Mouse (Mus musculus): ENCODE measurements at regions not wholly inside any gene's neighbourhood (a gene's known extent, or its start where the extent isn't known, plus 50 kb on each side); places are given as distances from the start of the nearest gene placed in this dataset.
A peak's percentile ranks its signal among the peaks of the same experiment; 100 is the strongest.
"Not testable (repeated sequence)": the region's sequence is repeated elsewhere in the genome, so short reads cannot be mapped to it uniquely, and the experiment has no call there.

- Histone ChIP-seq H3K4me3 (no peak overlapping the region), H3K27me3 (no peaks in the 10 kb centered on the region), H3K9me3 (no peaks in the 10 kb centered on the region), H3K4me1 (no peaks in the 10 kb centered on the region), H3K9ac (replicated peaks) (no peak overlapping the region), H3K36me3 (no peaks in the 10 kb centered on the region), H3K4me2 (replicated peaks) (no peak overlapping the region), H3K27ac (replicated peaks) (no peak overlapping the region)
- ATAC-seq (ENCODE audit: low FRiP score, low read depth) = no peak
- 55% methylated on average over 2 of the region's 2 CpGs for WGBS
Observed at GRCm38 (mm10) chr2:84042793-84043192, 52.4 kb downstream of the Gm13691 start.

GRCm38 (mm10) chr2:84048398-84049140 lies 58.2 kb downstream of the Gm13691 start:
- H3K9me3 ChIP-seq = no peaks in the 10 kb centered on the region
- ATAC-seq (ENCODE audit: low FRiP score, low read depth) = no peak
- 91% methylated on average over 9 of the region's 9 CpGs for WGBS

GRCm38 (mm10) chr2:84051883-84052331 lies 61.6 kb downstream of the Gm13691 start:
- no peaks in the 10 kb centered on the region for H3K36me3 ChIP-seq
- no peaks in the 10 kb centered on the region for H3K27me3 ChIP-seq
- H3K27ac ChIP-seq (replicated peaks) = 0 out of 2 replicates have a peak overlapping the region, but pooled peaks have one; percentile 20
- 78% methylated on average over 3 of the region's 3 CpGs for WGBS
- ATAC-seq (ENCODE audit: low FRiP score, low read depth) = no peak
- no peak overlapping the region for H3K4me2 ChIP-seq (replicated peaks)
- no peak overlapping the region for H3K9ac ChIP-seq (replicated peaks)
- no peak overlapping the region for H3K4me3 ChIP-seq
- peaks cover 2% of the 10 kb centered on the region; the same call in 1 of the 2 replicates for H3K4me1 ChIP-seq
- no peaks in the 10 kb centered on the region for H3K9me3 ChIP-seq

More at GRCm38 (mm10) chr2:84048398-84049140, 58.2 kb downstream of the Gm13691 start:
- H3K4me3 ChIP-seq = no peak overlapping the region
- no peaks in the 10 kb centered on the region for H3K27me3 ChIP-seq
- H3K36me3 ChIP-seq = no peaks in the 10 kb centered on the region
- H3K4me1 ChIP-seq = peaks cover 2% of the 10 kb centered on the region; the same call in 1 of the 2 replicates
- no peak overlapping the region for H3K27ac ChIP-seq (replicated peaks)
- no peak overlapping the region for H3K4me2 ChIP-seq (replicated peaks)
- H3K9ac ChIP-seq (replicated peaks) = no peak overlapping the region

- Histone ChIP-seq H3K9me3 (no peaks in the 10 kb centered on the region), H3K4me3 (no peak overlapping the region), H3K27ac (replicated peaks) (no peak overlapping the region), H3K4me1 (no peaks in the 10 kb centered on the region), H3K9ac (replicated peaks) (no peak overlapping the region), H3K27me3 (no peaks in the 10 kb centered on the region), H3K4me2 (replicated peaks) (no peak overlapping the region), H3K36me3 (no peaks in the 10 kb centered on the region)
- 94% methylated on average over 7 of the region's 7 CpGs for WGBS
- no peak for ATAC-seq (ENCODE audit: low FRiP score, low read depth)
Observed at GRCm38 (mm10) chr2:84059246-84059645, 68.9 kb downstream of the Gm13691 start.

- 71% methylated on average over 1 of the region's 1 CpGs for WGBS
- Histone ChIP-seq H3K4me3 (no peak overlapping the region), H3K9me3 (no peaks in the 10 kb centered on the region), H3K9ac (replicated peaks) (no peak overlapping the region), H3K4me2 (replicated peaks) (no peak overlapping the region), H3K27me3 (no peaks in the 10 kb centered on the region), H3K27ac (replicated peaks) (no peak overlapping the region), H3K36me3 (no peaks in the 10 kb centered on the region), H3K4me1 (no peaks in the 10 kb centered on the region)
- ATAC-seq (ENCODE audit: low FRiP score, low read depth) = no peak
Observed at GRCm38 (mm10) chr2:84061221-84061620, 70.9 kb downstream of the Gm13691 start.

- Histone ChIP-seq H3K9me3 (no peaks in the 10 kb centered on the region), H3K9ac (replicated peaks) (no peak overlapping the region), H3K4me2 (replicated peaks) (no peak overlapping the region), H3K27me3 (no peaks in the 10 kb centered on the region), H3K36me3 (no peaks in the 10 kb centered on the region), H3K4me1 (no peaks in the 10 kb centered on the region), H3K27ac (replicated peaks) (no peak overlapping the region), H3K4me3 (no peak overlapping the region)
- 92% methylated on average over 2 of the region's 2 CpGs for WGBS
- no peak for ATAC-seq (ENCODE audit: low FRiP score, low read depth)
Observed at GRCm38 (mm10) chr2:84064371-84064770, 74.0 kb downstream of the Gm13691 start.

- no peak overlapping the region for H3K9ac ChIP-seq (replicated peaks)
- no peak overlapping the region for H3K27ac ChIP-seq (replicated peaks)
- H3K4me1 ChIP-seq = no peaks in the 10 kb centered on the region
- WGBS = 70% methylated on average over 7 of the region's 7 CpGs
- H3K9me3 ChIP-seq = no peaks in the 10 kb centered on the region
- H3K4me2 ChIP-seq (replicated peaks) = no peak overlapping the region
- ATAC-seq (ENCODE audit: low FRiP score, low read depth) = no peak
- H3K27me3 ChIP-seq = no peaks in the 10 kb centered on the region
- no peaks in the 10 kb centered on the region for H3K36me3 ChIP-seq
- no peak overlapping the region for H3K4me3 ChIP-seq
Observed at GRCm38 (mm10) chr2:84065061-84065460, 74.7 kb downstream of the Gm13691 start.

- WGBS = 97% methylated on average over 2 of the region's 2 CpGs
- Histone ChIP-seq H3K4me3 (no peak overlapping the region), H3K4me1 (no peaks in the 10 kb centered on the region), H3K27me3 (no peaks in the 10 kb centered on the region), H3K9me3 (no peaks in the 10 kb centered on the region), H3K9ac (replicated peaks) (no peak overlapping the region), H3K4me2 (replicated peaks) (no peak overlapping the region), H3K36me3 (no peaks in the 10 kb centered on the region), H3K27ac (replicated peaks) (no peak overlapping the region)
- no peak for ATAC-seq (ENCODE audit: low FRiP score, low read depth)
Observed at GRCm38 (mm10) chr2:84065749-84066148, 75.4 kb downstream of the Gm13691 start.

- Histone ChIP-seq H3K27ac (replicated peaks) (no peak overlapping the region), H3K4me3 (no peak overlapping the region), H3K4me1 (no peaks in the 10 kb centered on the region), H3K27me3 (no peaks in the 10 kb centered on the region), H3K9me3 (no peaks in the 10 kb centered on the region), H3K9ac (replicated peaks) (no peak overlapping the region), H3K4me2 (replicated peaks) (no peak overlapping the region), H3K36me3 (no peaks in the 10 kb centered on the region)
- 88% methylated on average over 3 of the region's 3 CpGs for WGBS
- ATAC-seq (ENCODE audit: low FRiP score, low read depth) = no peak
Observed at GRCm38 (mm10) chr2:84066151-84066693, 75.9 kb downstream of the Gm13691 start.

- Histone ChIP-seq H3K4me2 (replicated peaks) (no peak overlapping the region), H3K9ac (replicated peaks) (no peak overlapping the region), H3K9me3 (no peaks in the 10 kb centered on the region), H3K4me3 (no peak overlapping the region), H3K27me3 (no peaks in the 10 kb centered on the region), H3K27ac (replicated peaks) (no peak overlapping the region), H3K36me3 (no peaks in the 10 kb centered on the region), H3K4me1 (no peaks in the 10 kb centered on the region)
- WGBS = 58% methylated on average over 6 of the region's 6 CpGs
- no peak for ATAC-seq (ENCODE audit: low FRiP score, low read depth)
Observed at GRCm38 (mm10) chr2:84066785-84067526, 76.6 kb downstream of the Gm13691 start.

- H3K9ac ChIP-seq (replicated peaks) = no peak overlapping the region
- no peaks in the 10 kb centered on the region for H3K36me3 ChIP-seq
- H3K27me3 ChIP-seq = no peaks in the 10 kb centered on the region
- 89% methylated on average over 4 of the region's 4 CpGs for WGBS
- no peaks in the 10 kb centered on the region for H3K9me3 ChIP-seq
- H3K4me3 ChIP-seq = no peak overlapping the region
- ATAC-seq (ENCODE audit: low FRiP score, low read depth) = no peak
- H3K27ac ChIP-seq (replicated peaks) = no peak overlapping the region
- no peak overlapping the region for H3K4me2 ChIP-seq (replicated peaks)
- H3K4me1 ChIP-seq = no peaks in the 10 kb centered on the region
Observed at GRCm38 (mm10) chr2:84068617-84069016, 78.3 kb downstream of the Gm13691 start.

GRCm38 (mm10) chr2:84069411-84069810 lies 79.1 kb downstream of the Gm13691 start:
- not testable (repeated sequence) for H3K27ac ChIP-seq (replicated peaks); H3K27me3 ChIP-seq; H3K36me3 ChIP-seq; H3K4me2 ChIP-seq (replicated peaks); H3K9me3 ChIP-seq; H3K9ac ChIP-seq (replicated peaks); ATAC-seq (ENCODE audit: low FRiP score, low read depth); H3K4me3 ChIP-seq; H3K4me1 ChIP-seq
- WGBS = 83% methylated on average over 1 of the region's 1 CpGs
